Mouse (Mus musculus) MEL (cell line): ENCODE measurements around the gene Hmg20b. TPM values are rescaled to one million over a fixed set of nuclear protein-coding genes. Genes with fewer than 3 reads are reported as not detected.

Source experiments
- DNase-seq: peaks from one replicate; pipeline ENCODE4 v3.0.0; 2011; ENCODE audit warnings: low read depth, low spot score
- H3K27ac ChIP-seq: 2 replicates; pipeline ENCODE4 v1.5.1; 2012; ENCODE audit warnings: low read depth, mild to moderate bottlenecking, control low read depth, low read length, moderate library complexity; ENCODE audit not compliant: control insufficient read depth
- H3K27me3 ChIP-seq, 2 experiments: fragments of 150-350 bp in 1 of 2; sonication (generic) in 1 of 2; 2 replicates each; pipeline ENCODE4 v1.6.1; 2012; ENCODE audit warnings: low read length in 2 of 2, mild to moderate bottlenecking in 2 of 2, improper control_type of control experiment in 1 of 2, moderate library complexity in 1 of 2; ENCODE audit not compliant: insufficient read depth in 2 of 2, control insufficient read depth in 1 of 2
- H3K36me3 ChIP-seq, 2 experiments: 2 replicates each; pipeline ENCODE4 v1.6.1; 2012 to 2014; ENCODE audit warnings: low read length in 2 of 2, improper control_type of control experiment in 1 of 2, inconsistent platforms in 1 of 2, mild to moderate bottlenecking in 1 of 2; ENCODE audit not compliant: insufficient read depth in 2 of 2, control insufficient read depth in 1 of 2
- H3K4me1 ChIP-seq, 2 experiments: fragments of 150-350 bp in 1 of 2; sonication (generic) in 1 of 2; 2 replicates each; pipeline ENCODE4 v1.6.1; 2012; ENCODE audit warnings: low read length in 2 of 2, improper control_type of control experiment in 1 of 2, mild to moderate bottlenecking in 1 of 2; ENCODE audit not compliant: insufficient read depth in 2 of 2, control insufficient read depth in 1 of 2
- H3K4me3 ChIP-seq, 2 experiments: fragments of 150-350 bp in 1 of 2; sonication (generic) in 1 of 2; 2 replicates each; pipeline ENCODE4 v1.5.1; 2012; ENCODE audit warnings: low read depth in 2 of 2, low read length in 2 of 2, mild to moderate bottlenecking in 2 of 2, moderate library complexity in 2 of 2, control low read depth in 1 of 2, improper control_type of control experiment in 1 of 2; ENCODE audit not compliant: control insufficient read depth in 1 of 2, insufficient read depth in 1 of 2
- H3K79me2 ChIP-seq: 2 replicates; pipeline ENCODE4 v1.6.1; 2012; ENCODE audit warnings: mild to moderate bottlenecking, low read length, moderate library complexity; ENCODE audit not compliant: control insufficient read depth, poor library complexity, insufficient read depth
- H3K9ac ChIP-seq: 2 replicates; pipeline ENCODE4 v1.6.1; 2012; ENCODE audit warnings: low read depth, mild to moderate bottlenecking, control low read depth, low read length, moderate library complexity; ENCODE audit not compliant: control insufficient read depth, poor library complexity, severe bottlenecking
- H3K9me3 ChIP-seq: fragments of 150-350 bp; sonication (generic); replicated peaks from 2 replicates; pipeline ENCODE4 v1.6.1; 2012; ENCODE audit warnings: mild to moderate bottlenecking, low read length, improper control_type of control experiment, moderate library complexity; ENCODE audit not compliant: insufficient read depth
- EP300 ChIP-seq, 2 experiments: IDR thresholded peaks; 2 replicates each; pipeline ENCODE4 v1.6.1; 2011; ENCODE audit warnings: improper control_type of control experiment in 2 of 2, low read length in 2 of 2, low read depth in 1 of 2, mild to moderate bottlenecking in 1 of 2
- ETS1 ChIP-seq: IDR thresholded peaks from 2 replicates; pipeline ENCODE4 v1.6.1; 2012; ENCODE audit warnings: low read depth, mild to moderate bottlenecking, inconsistent platforms, low read length, improper control_type of control experiment, moderate library complexity
- HCFC1 ChIP-seq: IDR thresholded peaks from 2 replicates; pipeline ENCODE4 v1.6.1; 2012; ENCODE audit warnings: low read depth, mild to moderate bottlenecking, inconsistent platforms, low read length, improper control_type of control experiment, moderate library complexity
- MAFK ChIP-seq: IDR thresholded peaks from 2 replicates; pipeline ENCODE4 v1.6.1; 2011; ENCODE audit warnings: low read depth, mild to moderate bottlenecking, low read length, improper control_type of control experiment, borderline replicate concordance
- MAX ChIP-seq: IDR thresholded peaks from 2 replicates; pipeline ENCODE4 v1.6.1; 2011; ENCODE audit warnings: low read length, improper control_type of control experiment
- MYB ChIP-seq: IDR thresholded peaks from 2 replicates; pipeline ENCODE4 v1.6.1; 2011; ENCODE audit warnings: mild to moderate bottlenecking, low read depth, low read length, improper control_type of control experiment
- MYC ChIP-seq: IDR thresholded peaks from 2 replicates; pipeline ENCODE4 v1.6.1; 2011; ENCODE audit warnings: low read depth, mild to moderate bottlenecking, low read length, improper control_type of control experiment, moderate library complexity
- POLR2AphosphoS2 ChIP-seq: IDR thresholded peaks from 2 replicates; pipeline ENCODE4 v1.6.1; 2011; ENCODE audit warnings: low read length, improper control_type of control experiment
- POLR2AphosphoS5 ChIP-seq: IDR thresholded peaks from 2 replicates; pipeline ENCODE4 v1.6.1; 2012; ENCODE audit warnings: low read depth, borderline replicate concordance, mild to moderate bottlenecking, inconsistent platforms, low read length, moderate library complexity, mixed read lengths
- RCOR1 ChIP-seq: IDR thresholded peaks from 2 replicates; pipeline ENCODE4 v1.6.1; 2012; ENCODE audit warnings: low read depth, mild to moderate bottlenecking, inconsistent platforms, low read length, improper control_type of control experiment
- TBP ChIP-seq: IDR thresholded peaks from 2 replicates; pipeline ENCODE4 v1.8.0; 2011; ENCODE audit warnings: low read depth, low read length, improper control_type of control experiment
- TCF12 ChIP-seq: IDR thresholded peaks from 2 replicates; pipeline ENCODE4 v1.6.1; 2014; ENCODE audit warnings: low read depth, mild to moderate bottlenecking, inconsistent platforms, low read length, improper control_type of control experiment, moderate library complexity
- USF1 ChIP-seq: IDR thresholded peaks from 2 replicates; pipeline ENCODE4 v1.6.1; 2014; ENCODE audit warnings: low read depth, mild to moderate bottlenecking, inconsistent platforms, low read length, improper control_type of control experiment, moderate library complexity
- USF2 ChIP-seq, 2 experiments: IDR thresholded peaks; 2 replicates each; pipeline ENCODE4 v1.6.1; 2011 to 2012; ENCODE audit warnings: improper control_type of control experiment in 2 of 2, low read length in 2 of 2, borderline replicate concordance in 1 of 2, inconsistent platforms in 1 of 2, low read depth in 1 of 2, mild to moderate bottlenecking in 1 of 2; ENCODE audit not compliant: insufficient read depth in 1 of 2
- ZKSCAN1 ChIP-seq: IDR thresholded peaks from 2 replicates; pipeline ENCODE4 v1.6.1; 2012; ENCODE audit warnings: low read depth, mild to moderate bottlenecking, inconsistent platforms, low read length, improper control_type of control experiment, moderate library complexity
- ZMIZ1 ChIP-seq: IDR thresholded peaks from 2 replicates; pipeline ENCODE4 v1.6.1; 2012; ENCODE audit warnings: low read depth, mild to moderate bottlenecking, inconsistent platforms, low read length, improper control_type of control experiment, moderate library complexity
- polyA plus RNA-seq, 2 experiments: library from polyadenylated mRNA; stranded (reverse) in 1 of 2; unstranded in 1 of 2; fragments of >175 nt in 1 of 2; fragments of >200 nt in 1 of 2; gene quantifications; 2 replicates each; pipeline versions ENCODE4 v1.2.1 to v1.2.4; 2012; ENCODE audit warnings: low replicate concordance in 2 of 2, low read depth in 1 of 2; ENCODE audit not compliant: insufficient read length in 2 of 2, insufficient read depth in 1 of 2, missing spikeins in 1 of 2
- total RNA-seq: library from RNA; depleted of rRNA; stranded (reverse); fragments of 300-350 nt; gene quantifications from 2 replicates; pipeline ENCODE4 v1.2.3, GENCODE M21; 2012

Hmg20b gene
- total and polyA plus RNA-seq, 3 experiments, result 27.0 to 92.7 TPM; not detected in 1

DNA sequence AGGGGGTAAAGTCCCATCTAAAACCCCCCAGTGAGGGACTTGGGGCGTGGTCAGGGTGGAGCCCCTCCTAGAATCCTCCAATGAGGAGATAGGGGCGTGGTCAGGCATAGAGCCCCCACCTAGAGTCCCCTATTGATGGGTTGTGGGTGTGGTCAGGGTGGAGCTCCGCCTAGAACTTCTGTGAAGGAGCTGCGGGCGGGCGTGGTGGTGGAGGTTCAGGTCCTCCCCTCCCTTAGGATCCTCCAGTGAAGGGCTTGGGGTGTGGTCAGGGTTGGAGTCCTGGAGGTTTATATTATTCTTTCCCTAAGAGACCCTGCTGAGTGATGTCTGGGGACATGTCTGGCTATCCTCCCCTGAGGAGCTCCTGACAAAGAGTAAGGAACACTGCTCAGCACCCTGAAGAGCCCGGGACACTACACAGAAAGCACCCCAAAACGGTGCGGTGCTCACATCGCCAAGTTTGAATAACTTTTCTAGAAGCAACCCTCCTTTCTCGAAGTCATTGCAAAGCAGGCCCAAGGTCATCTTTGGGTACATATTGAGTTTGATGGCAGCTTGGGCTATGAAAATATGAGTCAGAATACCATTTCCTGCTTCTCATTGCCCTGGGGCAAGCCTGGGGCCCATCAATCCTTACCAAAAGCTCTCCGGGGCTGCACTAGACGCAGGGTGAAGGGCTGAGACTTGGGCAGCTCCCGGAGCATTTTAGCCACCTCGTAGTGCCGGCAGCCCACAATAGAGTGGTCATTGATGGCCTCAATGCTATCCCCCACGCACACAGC lies 9.5 kb downstream of the Hmg20b start:
- no peaks in the 10 kb centered on the region for H3K79me2 ChIP-seq
- TF ChIP-seq ZMIZ1, result no peak
- TF ChIP-seq, all 39 proteins: peak for 0
- Histone ChIP-seq H3K36me3 (no peaks in the 10 kb centered on the region; a peak in 1 of 4 replicates), H3K4me1 (peaks cover 8% of the 10 kb centered on the region in 2 experiments; a peak in 3 of 4 replicates), H3K9me3 (no peaks in the 10 kb centered on the region), H3K4me3 (no peak overlapping the region), H3K9ac (no peak overlapping the region), H3K27ac (no peak overlapping the region), H3K27me3 (no peaks in the 10 kb centered on the region; a peak in 1 of 4 replicates)
- no peak for DNase-seq

DNA sequence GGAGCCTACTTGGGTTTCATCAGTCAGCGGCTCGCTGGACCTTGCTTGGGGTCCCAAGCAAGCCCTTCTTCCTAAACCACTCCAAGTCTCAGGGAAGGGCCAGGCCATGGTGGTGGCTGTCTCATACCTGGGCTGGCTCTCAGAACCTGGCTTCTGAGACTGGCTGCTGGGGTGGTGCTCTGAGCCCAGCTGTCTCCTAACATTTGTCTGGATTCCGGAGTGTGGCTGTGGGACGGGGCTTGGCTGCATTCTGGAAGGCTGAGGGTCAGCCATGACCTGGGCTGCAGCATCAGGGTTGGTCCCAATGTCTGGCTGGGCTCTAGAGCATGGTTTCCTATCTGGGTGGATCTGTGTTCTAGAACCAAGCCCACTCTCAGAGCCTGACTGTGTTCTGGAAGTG lies 13.7 kb downstream of the Hmg20b start:
- no peaks in the 10 kb centered on the region for H3K36me3 ChIP-seq
- no peaks in the 10 kb centered on the region for H3K9me3 ChIP-seq
- no peak overlapping the region for H3K9ac ChIP-seq
- no peaks in the 10 kb centered on the region for H3K4me1 ChIP-seq
- H3K27me3 ChIP-seq, result no peaks in the 10 kb centered on the region; a peak in 1 of 4 replicates
- H3K79me2 ChIP-seq, result no peaks in the 10 kb centered on the region
- no peak overlapping the region for H3K27ac ChIP-seq
- H3K4me3 ChIP-seq, result no peak overlapping the region
- DNase-seq, result no peak
- TF ChIP-seq MAX (no peak), MYC (no peak), HCFC1 (no peak), USF2 (IDR thresholded peaks at IDR 0.05; ENCODE audit: borderline replicate concordance in 1 of 2, insufficient read depth in 1 of 2, low read depth in 1 of 2, low read length in 2 of 2) (no peak), EP300 (IDR thresholded peaks at IDR 0.05; ENCODE audit: low read depth in 1 of 2, low read length in 2 of 2) (no peak), POLR2AphosphoS5 (no peak), TCF12 (no peak), ZKSCAN1 (no peak), ETS1 (no peak), MAFK (no peak), MYB (no peak), POLR2AphosphoS2 (no peak), TBP (no peak), RCOR1 (no peak), USF1 (no peak)
